Mouse (Mus musculus): ENCODE data around the gene Rer1. TPM values are rescaled to one million over a fixed set of nuclear protein-coding genes. Genes with fewer than 3 reads are reported as not detected.
A peak's percentile ranks its signal among the peaks of the same experiment; 100 is the strongest.

Gene Rer1
- polyA plus RNA-seq, 1 experiment from 2014 or later: 152 TPM

DNA sequence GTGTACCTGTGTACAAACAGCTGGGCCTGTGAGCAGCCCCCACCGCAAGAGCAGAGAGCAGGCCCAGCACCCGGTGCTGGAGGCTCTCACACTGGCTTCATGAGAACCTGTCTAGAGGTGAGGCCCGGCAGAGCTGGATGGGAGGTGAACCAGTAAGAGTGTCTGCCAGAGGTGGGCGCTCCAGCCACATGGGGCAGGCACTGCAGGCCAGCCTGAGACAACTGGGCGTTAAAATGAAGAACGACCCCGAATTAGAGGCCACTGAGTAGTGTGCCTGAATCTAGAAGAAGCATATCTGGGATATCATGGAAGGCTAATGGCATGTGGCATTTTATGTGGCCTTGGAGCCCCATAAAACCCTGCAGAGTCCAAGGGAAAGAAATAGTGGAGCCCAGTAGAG lies 33.9 kb upstream of the Rer1 start:
- WGBS: 89% methylated on average over 7 of the region's 7 CpGs
- H3K4me1 ChIP-seq (ENCODE audit: control insufficient read depth, insufficient read depth, low read length): peaks cover 7% of the 10 kb centered on the region; the same call in 1 of the 2 replicates
- no peak for ATAC-seq (ENCODE audit: low FRiP score)
- no peaks in the 10 kb centered on the region for H3K36me3 ChIP-seq (ENCODE audit: control insufficient read depth, insufficient read depth, low read length)
- no peaks in the 10 kb centered on the region for H3K9me3 ChIP-seq (ENCODE audit: control insufficient read depth, low read length)
- no peaks in the 10 kb centered on the region for H3K27me3 ChIP-seq (ENCODE audit: control insufficient read depth, insufficient read depth, low read length)
- no peak overlapping the region for H3K4me2 ChIP-seq
- DNase-seq (ENCODE audit: low spot score, missing footprints): no peak
- no peak overlapping the region for H3K4me3 ChIP-seq (ENCODE audit: low read depth, low read length)
- H3K9ac ChIP-seq (ENCODE audit: low read length): no peak overlapping the region
- H3K27ac ChIP-seq (ENCODE audit: low read depth, low read length): no peak overlapping the region

GRCm38 (mm10) chr4:155118278-155118677 lies 32.1 kb upstream of the Rer1 start:
- 76% methylated on average over 10 of the region's 10 CpGs for WGBS
- H3K9ac ChIP-seq (ENCODE audit: low read length): no peak overlapping the region

DNA sequence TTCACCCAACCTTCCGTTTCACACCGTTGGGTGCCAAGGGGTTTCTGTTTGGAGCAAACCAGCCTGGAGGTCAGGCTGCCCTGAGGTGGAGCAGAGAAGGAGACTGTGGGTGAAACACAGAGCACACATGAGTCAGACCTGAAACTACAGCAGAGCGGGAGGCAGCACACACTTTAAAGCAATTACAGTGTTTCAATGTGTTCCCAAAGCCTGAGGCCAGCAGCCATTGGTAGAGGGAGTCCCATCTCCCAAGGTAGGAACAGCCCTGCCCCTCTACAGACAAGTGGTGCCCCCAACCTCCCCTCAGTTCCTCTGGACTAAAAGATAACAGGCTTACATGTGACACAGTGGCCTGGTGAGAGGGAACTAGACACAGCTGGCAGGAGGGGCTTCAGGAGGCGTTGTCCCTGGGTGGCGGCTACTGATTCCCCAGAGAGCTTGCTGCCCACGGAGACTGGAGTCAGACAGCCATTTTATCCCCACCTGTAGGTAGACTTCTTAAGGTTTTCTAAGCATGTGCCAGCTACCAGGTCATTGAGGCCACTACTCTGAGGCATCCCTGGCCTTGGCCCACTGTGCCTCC lies 31.3 kb upstream of the Rer1 start:
- Histone ChIP-seq H3K4me1 (ENCODE audit: control insufficient read depth, insufficient read depth, low read length) (peaks cover 4% of the 10 kb centered on the region; the same call in 1 of the 2 replicates), H3K9me3 (ENCODE audit: control insufficient read depth, low read length) (no peaks in the 10 kb centered on the region), H3K27me3 (ENCODE audit: control insufficient read depth, insufficient read depth, low read length) (no peaks in the 10 kb centered on the region), H3K27ac (ENCODE audit: low read depth, low read length) (no peak overlapping the region), H3K36me3 (ENCODE audit: control insufficient read depth, insufficient read depth, low read length) (no peaks in the 10 kb centered on the region), H3K9ac (ENCODE audit: low read length) (no peak overlapping the region), H3K4me2 (no peak overlapping the region), H3K4me3 (ENCODE audit: low read depth, low read length) (no peak overlapping the region)
- no peak for ATAC-seq (ENCODE audit: low FRiP score)
- 84% methylated on average over 6 of the region's 6 CpGs for WGBS
- DNase-seq (ENCODE audit: low spot score, missing footprints): no peak

More at GRCm38 (mm10) chr4:155118278-155118677, 32.1 kb upstream of the Rer1 start:
- Histone ChIP-seq H3K36me3 (ENCODE audit: control insufficient read depth, insufficient read depth, low read length) (no peaks in the 10 kb centered on the region), H3K4me1 (ENCODE audit: control insufficient read depth, insufficient read depth, low read length) (peaks cover 7% of the 10 kb centered on the region; the same call in 1 of the 2 replicates), H3K27ac (ENCODE audit: low read depth, low read length) (no peak overlapping the region), H3K27me3 (ENCODE audit: control insufficient read depth, insufficient read depth, low read length) (no peaks in the 10 kb centered on the region), H3K4me2 (no peak overlapping the region), H3K9me3 (ENCODE audit: control insufficient read depth, low read length) (no peaks in the 10 kb centered on the region), H3K4me3 (ENCODE audit: low read depth, low read length) (no peak overlapping the region)
- DNase-seq (ENCODE audit: low spot score, missing footprints) (no peak), ATAC-seq (ENCODE audit: low FRiP score) (no peak)

DNA sequence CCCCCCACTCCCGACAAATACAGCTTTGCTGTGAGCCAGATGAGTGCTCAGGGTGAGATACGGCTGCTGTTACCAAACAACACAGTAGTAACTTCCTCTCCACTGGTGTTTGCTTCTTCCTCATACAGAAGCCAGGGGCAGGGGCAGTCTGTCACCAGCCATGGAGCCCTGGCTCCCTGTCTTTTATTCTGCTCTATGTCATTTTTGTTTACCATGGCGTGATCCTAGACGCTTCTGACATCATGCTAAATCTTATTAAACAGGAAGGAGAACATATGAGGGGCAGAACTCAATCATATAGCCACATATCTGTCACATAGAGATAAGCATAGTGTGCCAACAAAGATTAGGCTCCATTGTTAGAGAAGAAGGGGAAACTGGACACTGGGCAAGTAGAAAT lies 30.4 kb upstream of the Rer1 start:
- Histone ChIP-seq H3K4me1 (ENCODE audit: control insufficient read depth, insufficient read depth, low read length) (no peaks in the 10 kb centered on the region; the same call in 1 of the 2 replicates), H3K4me2 (no peak overlapping the region), H3K9me3 (ENCODE audit: control insufficient read depth, low read length) (no peaks in the 10 kb centered on the region), H3K9ac (ENCODE audit: low read length) (no peak overlapping the region), H3K27me3 (ENCODE audit: control insufficient read depth, insufficient read depth, low read length) (no peaks in the 10 kb centered on the region), H3K27ac (ENCODE audit: low read depth, low read length) (no peak overlapping the region), H3K4me3 (ENCODE audit: low read depth, low read length) (no peak overlapping the region), H3K36me3 (ENCODE audit: control insufficient read depth, insufficient read depth, low read length) (no peaks in the 10 kb centered on the region)
- DNase-seq (ENCODE audit: low spot score, missing footprints) (no peak), ATAC-seq (ENCODE audit: low FRiP score) (no peak)
- WGBS: 88% methylated on average over 4 of the region's 4 CpGs

DNA sequence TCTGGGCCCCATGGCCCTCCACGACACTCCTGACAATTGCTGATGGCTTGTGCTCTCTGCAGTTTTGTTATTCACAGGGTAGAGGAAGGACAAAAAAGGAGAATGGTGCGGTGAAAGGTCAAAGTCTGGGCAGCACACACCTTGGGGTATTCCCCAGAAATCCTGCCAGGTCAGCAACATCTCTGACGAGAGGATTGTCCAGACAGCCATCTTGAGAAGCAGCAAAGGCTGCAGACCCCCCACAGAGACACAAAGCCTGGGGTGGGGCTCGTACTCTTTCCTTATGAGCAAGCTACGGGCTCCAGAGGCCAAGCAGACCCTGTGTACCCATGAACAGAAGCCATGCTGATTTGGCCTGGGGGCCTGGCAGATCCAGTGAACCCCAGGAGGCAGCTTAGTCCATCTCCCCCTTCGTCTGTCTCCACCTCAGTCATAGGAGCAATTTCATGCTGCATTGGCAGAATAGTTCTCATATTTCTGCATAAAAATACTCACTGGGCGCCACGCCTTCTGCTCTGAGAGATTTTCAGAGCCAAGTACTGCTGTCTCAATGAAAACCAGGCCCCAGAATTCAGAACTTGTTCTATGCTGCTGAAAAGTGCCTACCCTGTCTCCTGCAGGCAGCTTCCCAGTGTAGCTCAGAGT lies 27.7 kb upstream of the Rer1 start:
- ATAC-seq (ENCODE audit: low FRiP score): no peak
- Histone ChIP-seq H3K27ac (ENCODE audit: low read depth, low read length) (no peak overlapping the region), H3K36me3 (ENCODE audit: control insufficient read depth, insufficient read depth, low read length) (no peaks in the 10 kb centered on the region), H3K4me1 (ENCODE audit: control insufficient read depth, insufficient read depth, low read length) (no peaks in the 10 kb centered on the region; the same call in 1 of the 2 replicates), H3K4me3 (ENCODE audit: low read depth, low read length) (no peak overlapping the region), H3K9ac (ENCODE audit: low read length) (no peak overlapping the region), H3K9me3 (ENCODE audit: control insufficient read depth, low read length) (no peaks in the 10 kb centered on the region), H3K4me2 (no peak overlapping the region), H3K27me3 (ENCODE audit: control insufficient read depth, insufficient read depth, low read length) (no peaks in the 10 kb centered on the region)
- DNase-seq (ENCODE audit: low spot score, missing footprints): no peak
- 67% methylated on average over 8 of the region's 8 CpGs for WGBS

GRCm38 (mm10) chr4:155109471-155109870 lies 23.3 kb upstream of the Rer1 start:
- no peak overlapping the region for H3K4me2 ChIP-seq
- no peaks in the 10 kb centered on the region for H3K9me3 ChIP-seq (ENCODE audit: control insufficient read depth, low read length)
- no peaks in the 10 kb centered on the region for H3K36me3 ChIP-seq (ENCODE audit: control insufficient read depth, insufficient read depth, low read length)
- 0 out of 2 replicates have a peak overlapping the region, but pooled peaks have one; percentile 9 for H3K9ac ChIP-seq (ENCODE audit: low read length)
- no peak overlapping the region for H3K4me3 ChIP-seq (ENCODE audit: low read depth, low read length)
- no peak for ATAC-seq (ENCODE audit: low FRiP score)
- WGBS: 88% methylated on average over 5 of the region's 5 CpGs
- no peak for DNase-seq (ENCODE audit: low spot score, missing footprints)
- no peak overlapping the region for H3K27ac ChIP-seq (ENCODE audit: low read depth, low read length)
- no peaks in the 10 kb centered on the region for H3K4me1 ChIP-seq (ENCODE audit: control insufficient read depth, insufficient read depth, low read length)
- no peaks in the 10 kb centered on the region for H3K27me3 ChIP-seq (ENCODE audit: control insufficient read depth, insufficient read depth, low read length)

DNA sequence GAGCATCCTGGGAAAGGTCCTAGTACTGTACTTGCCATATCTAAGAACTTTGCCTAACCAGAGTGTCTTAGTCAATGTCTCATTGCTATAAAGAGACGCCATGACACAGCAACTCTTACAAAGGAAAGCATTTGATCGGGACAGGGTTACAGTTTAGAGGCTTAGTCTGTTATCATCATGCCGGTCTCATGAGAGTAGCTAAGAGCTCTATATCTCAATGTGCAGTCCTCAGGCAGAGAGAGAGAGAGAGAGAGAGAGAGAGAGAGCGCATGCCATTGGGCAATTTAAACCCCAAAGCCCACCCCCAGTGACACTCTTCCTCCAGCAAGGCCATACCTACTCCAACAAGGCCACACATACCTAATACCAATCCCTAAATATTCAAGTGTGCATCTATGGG lies 21.7 kb upstream of the Rer1 start:
- no peak overlapping the region for H3K4me3 ChIP-seq (ENCODE audit: low read depth, low read length)
- H3K27ac ChIP-seq (ENCODE audit: low read depth, low read length): no peak overlapping the region
- no peaks in the 10 kb centered on the region for H3K27me3 ChIP-seq (ENCODE audit: control insufficient read depth, insufficient read depth, low read length)
- no peaks in the 10 kb centered on the region for H3K36me3 ChIP-seq (ENCODE audit: control insufficient read depth, insufficient read depth, low read length)
- no peaks in the 10 kb centered on the region for H3K9me3 ChIP-seq (ENCODE audit: control insufficient read depth, low read length)
- no peaks in the 10 kb centered on the region for H3K4me1 ChIP-seq (ENCODE audit: control insufficient read depth, insufficient read depth, low read length)
- 93% methylated on average over 4 of the region's 4 CpGs for WGBS
- ATAC-seq (ENCODE audit: low FRiP score) (no peak), DNase-seq (ENCODE audit: low spot score, missing footprints) (no peak)
- no peak overlapping the region for H3K4me2 ChIP-seq
- no peak overlapping the region for H3K9ac ChIP-seq (ENCODE audit: low read length)

- no peaks in the 10 kb centered on the region for H3K27me3 ChIP-seq (ENCODE audit: control insufficient read depth, insufficient read depth, low read length)
- H3K4me1 ChIP-seq (ENCODE audit: control insufficient read depth, insufficient read depth, low read length): peaks cover 5% of the 10 kb centered on the region; the same call in 1 of the 2 replicates
- H3K27ac ChIP-seq (ENCODE audit: low read depth, low read length): no peak overlapping the region
- DNase-seq (ENCODE audit: low spot score, missing footprints): no peak
- H3K9ac ChIP-seq (ENCODE audit: low read length): no peak overlapping the region
- 95% methylated on average over 4 of the region's 4 CpGs for WGBS
- H3K4me3 ChIP-seq (ENCODE audit: low read depth, low read length): no peak overlapping the region
- H3K9me3 ChIP-seq (ENCODE audit: control insufficient read depth, low read length): no peaks in the 10 kb centered on the region
- no peak overlapping the region for H3K4me2 ChIP-seq
- no peaks in the 10 kb centered on the region for H3K36me3 ChIP-seq (ENCODE audit: control insufficient read depth, insufficient read depth, low read length)
- ATAC-seq (ENCODE audit: low FRiP score): no peak
Measured at GRCm38 (mm10) chr4:155098572-155098971, 12.4 kb upstream of the Rer1 start.

- H3K4me3 ChIP-seq (ENCODE audit: low read depth, low read length): no peak overlapping the region
- no peak overlapping the region for H3K27ac ChIP-seq (ENCODE audit: low read depth, low read length)
- H3K9me3 ChIP-seq (ENCODE audit: control insufficient read depth, low read length): no peaks in the 10 kb centered on the region
- H3K4me1 ChIP-seq (ENCODE audit: control insufficient read depth, insufficient read depth, low read length): peaks cover 5% of the 10 kb centered on the region; the same call in 1 of the 2 replicates
- no peak overlapping the region for H3K4me2 ChIP-seq
- ATAC-seq (ENCODE audit: low FRiP score) (no peak), DNase-seq (ENCODE audit: low spot score, missing footprints) (no peak)
- WGBS: 87% methylated on average over 6 of the region's 6 CpGs
- no peaks in the 10 kb centered on the region for H3K27me3 ChIP-seq (ENCODE audit: control insufficient read depth, insufficient read depth, low read length)
- H3K36me3 ChIP-seq (ENCODE audit: control insufficient read depth, insufficient read depth, low read length): no peaks in the 10 kb centered on the region
- H3K9ac ChIP-seq (ENCODE audit: low read length): no peak overlapping the region
Measured at GRCm38 (mm10) chr4:155097452-155097851, 11.3 kb upstream of the Rer1 start.

Data from midbrain, embryonic 11.5 days (tissue).